Mouse (Mus musculus) adrenal gland, adult 18-20 months (tissue): Measurements from ENCODE around the gene Inpp5f. TPM values are rescaled to one million over a fixed set of nuclear protein-coding genes. Genes with fewer than 3 reads are reported as not detected.
A peak's percentile ranks its signal among the peaks of the same experiment; 100 is the strongest.
"Not testable (repeated sequence)": the region's sequence is repeated elsewhere in the genome, so short reads cannot be mapped to it uniquely, and the experiment has no call there.

Experiments used
- DNase-seq, 2 experiments: peaks; one replicate each; pipeline ENCODE4 v3.0.0; 2021 to 2022; ENCODE audit warnings: low spot score in 2 of 2
- total RNA-seq, 2 experiments: library from RNA; stranded (reverse); gene quantifications; 1 replicate in 1 of 2; 2 replicates in 1 of 2; pipeline ENCODE4 v1.2.3; 2021

The Inpp5f gene
- total RNA-seq, 2 experiments from 2014 or later: 14.9 to 19.0 TPM

- no peak for DNase-seq
Observed at GRCm38 (mm10) chr7:128642386-128642785, 31.3 kb downstream of the Inpp5f start.

DNA sequence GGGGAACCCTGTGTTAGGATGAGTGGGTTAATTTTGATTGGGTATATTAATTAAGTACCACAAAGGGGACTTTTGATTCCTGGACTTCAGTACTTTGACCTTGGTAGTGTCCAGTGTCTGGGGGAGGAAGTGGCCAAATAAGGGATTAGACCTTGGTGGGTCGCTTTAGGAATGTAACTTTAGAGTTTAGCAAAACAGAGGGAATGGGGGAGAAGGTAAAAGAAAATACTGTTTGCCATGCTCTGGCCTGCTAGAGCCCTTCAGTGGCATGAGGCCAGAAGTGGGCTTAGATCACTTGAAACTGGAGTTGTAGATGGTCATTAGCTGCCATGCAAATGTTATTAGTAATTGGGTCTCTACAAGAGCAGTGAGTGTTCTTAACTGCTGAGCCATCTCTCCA is 45.8 kb downstream of the Inpp5f start:
- no peak for DNase-seq

- no peak for DNase-seq
Observed at GRCm38 (mm10) chr7:128663906-128664305, 52.8 kb downstream of the Inpp5f start.

DNA sequence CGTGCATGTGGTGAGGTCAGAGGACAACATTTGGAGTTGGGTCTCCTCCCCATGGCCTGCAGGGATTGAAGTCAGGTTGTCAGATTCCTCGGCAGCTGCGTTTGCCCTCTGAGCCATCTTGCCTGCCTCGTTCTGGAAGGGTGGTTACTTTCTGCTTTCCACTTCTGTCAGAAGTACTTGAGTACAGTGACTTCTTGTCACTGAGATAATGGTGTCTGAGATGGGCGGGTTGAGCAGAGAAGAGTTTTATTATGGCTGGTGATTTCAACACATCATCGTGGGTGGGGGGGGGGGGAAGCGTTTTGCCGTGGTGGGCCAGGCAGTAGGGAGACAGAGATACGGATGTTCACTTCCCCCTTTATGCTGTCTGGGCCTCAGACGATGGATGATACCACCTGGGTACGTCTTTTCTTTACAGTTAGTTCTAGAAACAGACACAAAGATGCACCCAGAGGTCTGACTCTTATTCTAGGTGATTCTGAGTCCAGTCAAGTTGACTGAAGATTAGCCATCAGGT is 53.8 kb downstream of the Inpp5f start:
- no peak for DNase-seq

DNA sequence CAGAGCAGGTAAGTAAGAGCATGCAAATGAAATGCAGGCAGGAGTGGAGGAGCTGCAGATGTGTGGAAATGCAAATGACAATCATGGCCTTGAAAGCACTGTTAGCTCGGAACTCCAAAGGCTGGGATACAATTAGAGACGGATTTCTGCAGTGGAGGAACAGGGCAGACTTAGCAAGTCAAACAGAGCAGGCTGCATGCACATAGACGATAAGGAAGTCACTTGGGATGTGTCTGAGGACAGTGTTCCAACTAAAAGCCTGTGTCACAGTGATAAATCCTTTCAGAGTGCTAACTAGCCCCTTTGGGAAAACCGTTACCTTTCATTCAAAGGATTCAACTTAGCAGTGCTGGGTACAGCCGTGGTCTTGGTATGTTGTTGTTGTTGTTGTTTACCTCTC is 56.7 kb downstream of the Inpp5f start:
- no peak for DNase-seq

DNA sequence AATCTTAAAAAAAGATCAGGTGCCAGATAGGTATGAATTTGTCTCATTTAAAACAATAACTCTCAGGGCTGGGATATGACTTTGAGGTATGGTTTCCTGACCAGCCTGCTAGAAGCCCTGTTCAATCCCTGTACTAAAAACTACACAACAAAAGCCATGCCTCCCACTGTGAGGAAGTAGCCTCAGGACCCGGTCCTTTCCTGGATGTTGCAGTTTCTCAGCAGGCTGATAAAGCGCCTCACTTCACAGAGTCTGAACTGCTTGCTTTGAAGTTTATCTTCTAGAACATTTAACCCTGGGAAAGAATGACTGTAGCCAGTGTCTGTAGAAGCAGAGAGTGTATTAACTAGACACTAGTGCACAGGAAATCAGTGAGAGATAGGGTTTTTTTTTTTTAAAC is 57.7 kb downstream of the Inpp5f start:
- no peak for DNase-seq

DNA sequence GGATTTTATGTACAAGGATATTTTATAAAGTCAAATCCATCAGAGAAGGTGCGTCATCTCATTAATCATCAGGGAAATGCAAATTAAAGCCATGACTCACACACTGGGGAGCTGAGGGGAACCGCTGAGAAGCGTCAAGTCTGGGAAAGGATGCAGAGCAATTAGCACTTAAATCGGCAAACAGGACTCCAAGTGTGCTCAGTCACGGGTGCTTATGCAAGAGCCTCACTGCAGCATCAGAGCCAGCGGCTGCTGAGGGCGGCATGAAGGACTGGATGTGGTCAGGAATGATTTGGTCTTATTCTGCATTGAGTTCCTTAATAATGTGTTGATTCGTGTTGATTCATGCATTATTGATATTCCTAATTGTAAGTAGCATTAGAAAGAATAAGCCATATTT is 60.8 kb downstream of the Inpp5f start:
- DNase-seq: no peak

DNA sequence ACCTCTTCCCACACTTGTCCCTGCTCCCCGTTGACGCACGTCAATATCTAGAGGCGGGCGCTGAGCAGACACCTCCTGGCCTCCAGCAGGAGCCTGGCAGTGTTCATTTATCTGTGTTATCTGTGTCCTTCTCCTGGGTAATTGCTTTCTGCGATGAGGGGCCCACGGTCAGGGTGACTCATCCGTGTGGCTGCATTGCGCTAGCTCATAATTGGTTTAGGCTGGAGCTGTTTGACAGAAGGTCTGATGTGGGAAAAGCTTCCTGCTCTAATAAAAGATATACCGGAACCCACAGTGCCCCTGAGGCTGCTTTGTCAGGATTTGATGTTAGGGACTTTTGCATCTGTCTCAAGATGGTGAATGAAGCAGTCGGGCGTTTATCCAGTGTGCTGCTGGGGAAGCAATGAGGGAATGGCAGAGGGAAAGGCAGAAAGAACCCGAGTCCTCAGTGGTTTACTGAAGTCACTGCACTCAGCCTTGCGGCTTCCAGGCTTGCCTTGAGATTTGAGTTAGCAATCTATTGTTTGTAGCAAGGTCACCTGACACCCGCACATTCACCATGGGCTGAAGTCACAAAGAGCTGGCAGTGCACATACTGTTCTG is 61.4 kb downstream of the Inpp5f start:
- peak; percentile 32 to 57 for DNase-seq

DNA sequence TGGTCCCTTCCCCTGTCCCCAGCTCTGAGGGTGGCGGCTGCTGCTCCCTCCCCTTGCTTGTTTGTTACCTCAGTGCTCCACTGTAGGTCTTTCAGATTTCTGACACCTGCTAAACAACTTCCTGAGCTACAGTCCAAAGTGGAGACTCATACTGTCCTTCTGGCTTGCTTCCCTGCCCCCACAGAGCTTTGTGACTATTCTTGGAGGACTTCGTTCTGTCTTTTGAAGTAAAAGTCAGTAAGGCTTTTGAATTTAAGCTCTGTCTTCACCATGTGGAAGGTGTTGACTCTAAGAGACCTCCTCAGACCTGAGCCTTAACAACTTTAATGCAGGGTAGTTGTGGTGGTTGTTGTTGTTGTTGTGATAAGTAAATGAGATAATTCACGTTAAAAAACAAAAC is 67.4 kb downstream of the Inpp5f start:
- DNase-seq: no peak

GRCm38 (mm10) chr7:128687821-128688564 is 76.9 kb downstream of the Inpp5f start:
- peak; percentile 64 to 65 for DNase-seq

- DNase-seq: no peak
Observed at GRCm38 (mm10) chr7:128689347-128689746, 78.2 kb downstream of the Inpp5f start.

- peak; percentile 91 to 92 for DNase-seq
Observed at GRCm38 (mm10) chr7:128690070-128690469, 78.9 kb downstream of the Inpp5f start.

GRCm38 (mm10) chr7:128690796-128691195 is 79.7 kb downstream of the Inpp5f start:
- DNase-seq: no peak

GRCm38 (mm10) chr7:128692163-128692562 is 81.0 kb downstream of the Inpp5f start:
- DNase-seq: no peak

- no peak for DNase-seq
Observed at GRCm38 (mm10) chr7:128694848-128695247, 83.7 kb downstream of the Inpp5f start.

GRCm38 (mm10) chr7:128699959-128700358 is 88.8 kb downstream of the Inpp5f start:
- not testable (repeated sequence) for DNase-seq

DNA sequence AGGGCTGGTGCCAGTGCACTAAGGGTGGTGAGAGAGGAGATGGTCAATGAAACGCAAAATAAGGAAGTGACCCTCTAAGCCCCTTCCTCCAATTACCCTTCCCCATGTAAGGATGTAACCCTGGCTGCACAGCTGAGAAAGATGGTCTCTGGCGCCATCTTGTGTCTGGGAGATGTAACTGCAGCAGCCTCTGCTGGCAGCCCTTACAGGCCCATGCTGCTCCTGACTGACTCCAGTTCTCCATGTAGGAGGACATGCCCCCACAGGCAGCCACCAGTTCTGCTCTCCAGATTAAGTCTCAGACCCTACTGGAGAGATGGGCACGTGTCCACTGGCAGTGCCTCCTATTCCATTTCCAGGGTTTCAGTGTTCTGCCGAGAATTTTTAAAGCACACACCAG is 94.6 kb downstream of the Inpp5f start:
- peak; percentile 64 to 70 for DNase-seq

- no peak for DNase-seq
Observed at GRCm38 (mm10) chr7:128717991-128718390, 106.9 kb downstream of the Inpp5f start.

DNA sequence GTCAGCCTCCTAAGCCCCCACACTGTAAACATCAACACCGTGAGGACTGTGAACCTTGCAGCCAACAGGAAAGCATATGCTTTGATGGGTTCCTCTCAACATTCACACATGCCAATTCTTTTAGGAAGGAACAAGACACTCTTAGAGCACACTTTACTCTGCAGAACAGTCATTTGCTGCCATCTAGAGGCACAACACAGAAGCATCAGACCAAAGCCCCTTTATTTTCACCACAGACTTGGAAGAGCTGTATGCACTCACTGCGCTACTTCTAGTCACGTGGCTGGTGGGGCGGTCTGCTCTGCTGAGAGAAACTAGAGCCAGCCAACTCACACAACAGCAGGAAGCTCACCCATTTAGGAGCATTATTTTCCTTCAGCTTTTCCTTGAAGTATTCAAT is 113.6 kb downstream of the Inpp5f start:
- peak; percentile 18 to 27 for DNase-seq

GRCm38 (mm10) chr7:128725189-128725588 is 114.1 kb downstream of the Inpp5f start:
- DNase-seq: no peak

DNA sequence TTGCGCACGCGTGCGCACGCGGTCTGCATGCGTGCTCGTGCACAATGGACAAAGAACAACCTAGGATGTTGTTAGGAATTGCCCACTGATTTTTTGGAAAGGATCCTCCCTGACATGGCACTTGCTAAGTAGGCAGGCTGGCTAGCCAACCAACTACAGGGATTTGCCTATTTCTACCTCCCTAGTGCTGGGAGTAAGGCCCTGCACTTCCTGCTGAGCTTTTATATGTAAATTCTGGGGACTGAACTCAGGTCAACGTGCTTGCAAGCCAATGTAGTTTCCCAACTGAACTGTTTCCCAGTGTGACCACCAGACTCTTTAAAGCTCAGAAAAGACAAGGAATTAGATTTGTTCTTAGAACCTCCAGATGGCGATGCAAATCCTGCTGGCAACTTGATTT is 115.9 kb downstream of the Inpp5f start:
- no peak for DNase-seq

DNA sequence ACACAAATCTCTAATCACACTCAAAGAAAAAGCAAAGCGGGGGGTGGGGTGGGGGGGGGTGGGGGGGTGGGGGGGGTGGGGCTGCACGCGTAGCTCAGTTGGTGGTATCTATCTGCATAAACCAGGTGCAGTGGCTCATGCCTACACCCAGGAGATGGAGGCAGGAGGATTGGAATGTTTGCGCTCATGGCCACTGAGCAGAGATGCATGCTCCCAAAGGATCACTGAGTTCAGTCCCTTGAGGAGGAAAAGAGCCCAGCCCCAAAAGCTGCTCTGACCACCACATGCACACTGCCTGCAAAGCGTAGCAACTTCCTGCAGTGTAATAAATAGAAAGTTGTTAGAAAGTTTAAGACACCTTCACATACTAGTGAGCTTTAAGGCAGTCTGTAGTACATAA is 116.6 kb downstream of the Inpp5f start:
- no peak for DNase-seq

DNA sequence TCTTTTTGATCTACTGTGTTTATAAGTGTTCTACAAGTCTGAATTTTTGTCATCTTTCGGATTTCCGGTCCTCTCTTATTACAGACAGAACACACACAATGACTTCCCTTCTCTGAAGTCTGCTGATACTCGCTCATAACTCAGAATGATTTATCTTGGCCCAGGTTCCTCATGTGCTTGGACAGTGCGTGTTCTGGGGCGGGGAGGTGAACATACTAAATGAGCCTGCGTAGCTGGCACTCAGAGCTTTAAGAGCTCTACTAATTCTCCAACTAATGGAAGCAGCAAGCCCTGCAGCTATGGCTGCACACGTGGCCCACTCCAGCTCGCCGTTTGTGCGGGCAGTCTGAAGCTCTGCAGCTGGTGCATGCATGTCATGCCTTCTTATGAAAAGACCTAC is 117.6 kb downstream of the Inpp5f start:
- DNase-seq: no peak
